Mouse (Mus musculus): ENCODE measurements at regions not wholly inside any gene's neighbourhood (a gene's known extent, or its start where the extent isn't known, plus 50 kb on each side); places are given as distances from the start of the nearest gene placed in this dataset.
"Not testable (repeated sequence)": the region's sequence is repeated elsewhere in the genome, so short reads cannot be mapped to it uniquely, and the experiment has no call there.

- Histone ChIP-seq H3K4me2 (ENCODE audit: low read depth, low read length, poor library complexity, severe bottlenecking) (no peak overlapping the region), H3K36me3 (ENCODE audit: insufficient read depth, low read length) (no peaks in the 10 kb centered on the region), H3K4me3 (ENCODE audit: low read depth, low read length) (no peak overlapping the region), H3K9ac (replicated peaks; ENCODE audit: low read length, poor library complexity, severe bottlenecking) (no peak overlapping the region), H3K9me3 (ENCODE audit: low read length) (no peaks in the 10 kb centered on the region), H3K4me1 (ENCODE audit: insufficient read depth, low read length) (no peaks in the 10 kb centered on the region; the same call in 1 of the 2 replicates), H3K27me3 (ENCODE audit: insufficient read depth, low read length) (no peaks in the 10 kb centered on the region), H3K27ac (ENCODE audit: low read depth, low read length) (no peak overlapping the region)
- WGBS, result 91% methylated on average over 8 of the region's 8 CpGs
- no peak for TF ChIP-seq CTCF (IDR thresholded peaks at IDR 0.05)
- ATAC-seq (ENCODE audit: low FRiP score), result no peak
- DNase-seq (ENCODE audit: low spot score), result no peak
Measured at GRCm38 (mm10) chr10:117499177-117499863, 119.5 kb upstream of the Cpsf6 start.

GRCm38 (mm10) chr10:117498497-117498896 is 118.7 kb upstream of the Cpsf6 start:
- Histone ChIP-seq H3K27me3 (ENCODE audit: insufficient read depth, low read length) (no peaks in the 10 kb centered on the region), H3K4me1 (ENCODE audit: insufficient read depth, low read length) (no peaks in the 10 kb centered on the region; the same call in 1 of the 2 replicates), H3K9me3 (ENCODE audit: low read length) (no peaks in the 10 kb centered on the region), H3K36me3 (ENCODE audit: insufficient read depth, low read length) (no peaks in the 10 kb centered on the region), H3K4me3 (ENCODE audit: low read depth, low read length) (no peak overlapping the region), H3K4me2 (ENCODE audit: low read depth, low read length, poor library complexity, severe bottlenecking) (no peak overlapping the region), H3K27ac (ENCODE audit: low read depth, low read length) (no peak overlapping the region), H3K9ac (replicated peaks; ENCODE audit: low read length, poor library complexity, severe bottlenecking) (no peak overlapping the region)
- 46% methylated on average over 6 of the region's 6 CpGs for WGBS
- DNase-seq (ENCODE audit: low spot score) (no peak), ATAC-seq (ENCODE audit: low FRiP score) (no peak)
- TF ChIP-seq CTCF (IDR thresholded peaks at IDR 0.05), result no peak

- WGBS, result 81% methylated on average over 16 of the region's 16 CpGs
- H3K9me3 ChIP-seq (ENCODE audit: low read length), result no peaks in the 10 kb centered on the region
- no peaks in the 10 kb centered on the region for H3K27me3 ChIP-seq (ENCODE audit: insufficient read depth, low read length)
- no peaks in the 10 kb centered on the region; the same call in 1 of the 2 replicates for H3K4me1 ChIP-seq (ENCODE audit: insufficient read depth, low read length)
- ATAC-seq (ENCODE audit: low FRiP score), result no peak
- no peaks in the 10 kb centered on the region for H3K36me3 ChIP-seq (ENCODE audit: insufficient read depth, low read length)
- TF ChIP-seq CTCF (IDR thresholded peaks at IDR 0.05), result no peak
- DNase-seq (ENCODE audit: low spot score), result no peak
- H3K27ac ChIP-seq (ENCODE audit: low read depth, low read length), result no peak overlapping the region
- no peak overlapping the region for H3K4me3 ChIP-seq (ENCODE audit: low read depth, low read length)
- no peak overlapping the region for H3K4me2 ChIP-seq (ENCODE audit: low read depth, low read length, poor library complexity, severe bottlenecking)
- no peak overlapping the region for H3K9ac ChIP-seq (replicated peaks; ENCODE audit: low read length, poor library complexity, severe bottlenecking)
Measured at GRCm38 (mm10) chr10:117497565-117498256, 117.9 kb upstream of the Cpsf6 start.

GRCm38 (mm10) chr10:117497082-117497481 is 117.3 kb upstream of the Cpsf6 start:
- not testable (repeated sequence) for H3K9ac ChIP-seq (replicated peaks; ENCODE audit: low read length, poor library complexity, severe bottlenecking); H3K4me1 ChIP-seq (ENCODE audit: insufficient read depth, low read length); H3K27ac ChIP-seq (ENCODE audit: low read depth, low read length); H3K9me3 ChIP-seq (ENCODE audit: low read length); DNase-seq (ENCODE audit: low spot score); H3K4me2 ChIP-seq (ENCODE audit: low read depth, low read length, poor library complexity, severe bottlenecking); H3K27me3 ChIP-seq (ENCODE audit: insufficient read depth, low read length); H3K4me3 ChIP-seq (ENCODE audit: low read depth, low read length); H3K36me3 ChIP-seq (ENCODE audit: insufficient read depth, low read length); ATAC-seq (ENCODE audit: low FRiP score)
- WGBS, result 87% methylated on average over 1 of the region's 1 CpGs

GRCm38 (mm10) chr10:117496064-117497011 is 116.5 kb upstream of the Cpsf6 start:
- WGBS, result 64% methylated on average over 21 of the region's 21 CpGs
- ATAC-seq (ENCODE audit: low FRiP score) (no peak), DNase-seq (ENCODE audit: low spot score) (no peak)
- no peaks in the 10 kb centered on the region; the same call in 1 of the 2 replicates for H3K4me1 ChIP-seq (ENCODE audit: insufficient read depth, low read length)
- no peak overlapping the region for H3K4me3 ChIP-seq (ENCODE audit: low read depth, low read length)
- H3K9ac ChIP-seq (replicated peaks; ENCODE audit: low read length, poor library complexity, severe bottlenecking), result no peak overlapping the region
- H3K36me3 ChIP-seq (ENCODE audit: insufficient read depth, low read length), result no peaks in the 10 kb centered on the region
- no peaks in the 10 kb centered on the region for H3K9me3 ChIP-seq (ENCODE audit: low read length)
- H3K27ac ChIP-seq (ENCODE audit: low read depth, low read length), result no peak overlapping the region
- H3K27me3 ChIP-seq (ENCODE audit: insufficient read depth, low read length), result no peaks in the 10 kb centered on the region
- TF ChIP-seq CTCF (IDR thresholded peaks at IDR 0.05), result no peak
- H3K4me2 ChIP-seq (ENCODE audit: low read depth, low read length, poor library complexity, severe bottlenecking), result no peak overlapping the region

All from midbrain, postnatal 0 days (tissue).